Mouse (Mus musculus) central nervous system, embryonic 18 days (tissue): ENCODE results near the gene Dnaaf3. TPM values are rescaled to one million over a fixed set of nuclear protein-coding genes. Genes with fewer than 3 reads are reported as not detected.

ENCODE experiments used
- polyA plus RNA-seq: library from polyadenylated mRNA; depleted of rRNA; stranded (reverse); fragments of >200 nt; gene quantifications from 2 replicates; pipeline ENCODE4 v1.2.3, GENCODE M21; 2012; rRNA removed

The Dnaaf3 gene
- polyA plus RNA-seq: 3.3 and 4.1 TPM in 2 replicates

GRCm38 (mm10) chr7:4532005-4532729, at the start of gene Dnaaf3:
Gene Dnaaf3, minus strand, starts transcription at chr7:4532453.

GRCm38 (mm10) chr7:4547221-4547641, 15.0 kb upstream of the Dnaaf3 start, which contains the start of gene Syt5:
Gene Syt5, minus strand, starts transcription at chr7:4547541.

DNA sequence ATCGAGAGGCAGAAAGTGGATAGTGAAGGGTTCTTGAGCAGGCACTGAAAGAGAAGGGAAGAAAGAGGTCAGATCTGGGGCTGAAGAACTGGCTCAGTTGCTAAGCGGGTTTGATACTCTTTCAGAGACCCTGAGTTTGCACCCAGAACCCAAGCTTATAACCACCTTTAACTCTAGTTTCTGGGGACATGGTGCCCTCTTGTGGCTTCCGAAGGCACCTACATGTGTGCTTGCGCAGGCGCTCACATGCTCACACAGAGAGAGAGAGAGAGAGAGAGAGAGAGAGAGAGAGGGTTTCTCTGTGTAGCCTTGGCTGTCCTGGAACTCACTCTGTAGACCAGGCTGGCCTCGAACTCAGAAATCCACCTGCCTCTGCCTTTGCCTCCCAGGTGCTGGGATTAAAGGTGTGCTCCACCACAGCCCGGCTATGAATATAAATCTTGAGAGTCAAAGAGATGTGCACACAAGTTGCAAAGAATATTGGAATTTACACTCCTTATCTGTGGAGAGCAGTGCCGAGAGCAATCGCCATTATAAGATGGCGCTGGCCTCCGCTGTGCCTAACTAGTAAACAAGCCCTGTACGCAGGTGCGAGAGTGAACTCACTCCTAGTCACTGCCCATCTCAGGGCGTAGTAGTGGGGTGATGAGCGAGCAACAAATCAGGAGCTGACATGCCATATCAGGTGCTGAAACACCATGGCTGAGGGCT, 7.9 kb downstream of the Dnaaf3 start, which contains the start of gene Tnni3:
Gene Tnni3, minus strand, starts transcription at position 18 of the 711 bp plus-strand sequence.

DNA sequence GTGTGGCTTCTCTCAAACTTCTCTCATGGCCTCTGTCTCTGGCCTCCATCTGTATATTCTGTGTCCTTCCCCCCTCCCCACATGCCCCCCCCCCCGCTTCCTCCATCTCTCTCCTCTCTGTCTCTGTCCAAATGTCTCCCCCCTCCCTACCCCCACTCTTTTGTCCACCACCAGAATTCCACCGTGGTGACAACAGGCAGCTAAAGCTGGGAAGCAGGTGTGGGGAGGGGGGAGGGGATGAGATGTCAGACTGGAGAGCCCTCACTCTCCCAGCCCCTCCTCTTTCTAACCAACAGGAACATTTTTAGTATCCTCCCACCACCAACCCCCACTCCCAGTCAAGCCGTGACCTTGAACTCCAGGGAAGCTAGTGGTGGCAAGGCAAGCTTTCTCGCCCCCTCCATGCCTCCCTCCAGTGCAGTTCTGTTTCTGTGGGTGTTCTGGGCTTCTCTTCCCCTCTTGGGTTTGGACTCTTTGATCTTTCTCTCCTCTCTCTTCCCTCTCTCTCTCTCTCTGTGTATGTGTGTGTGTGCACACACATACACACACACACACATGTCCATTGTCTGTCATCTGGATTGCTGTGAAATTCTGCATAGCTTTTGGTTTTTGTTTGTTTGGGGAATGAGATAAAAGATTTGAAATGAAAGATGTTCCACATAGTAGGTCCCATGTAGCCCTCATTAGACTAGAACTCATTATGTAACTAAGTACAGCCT, 15.8 kb downstream of the Dnaaf3 start, which contains the start of gene Tnnt1:
Gene Tnnt1, minus strand, starts transcription at position 51 of the 719 bp plus-strand sequence.

DNA sequence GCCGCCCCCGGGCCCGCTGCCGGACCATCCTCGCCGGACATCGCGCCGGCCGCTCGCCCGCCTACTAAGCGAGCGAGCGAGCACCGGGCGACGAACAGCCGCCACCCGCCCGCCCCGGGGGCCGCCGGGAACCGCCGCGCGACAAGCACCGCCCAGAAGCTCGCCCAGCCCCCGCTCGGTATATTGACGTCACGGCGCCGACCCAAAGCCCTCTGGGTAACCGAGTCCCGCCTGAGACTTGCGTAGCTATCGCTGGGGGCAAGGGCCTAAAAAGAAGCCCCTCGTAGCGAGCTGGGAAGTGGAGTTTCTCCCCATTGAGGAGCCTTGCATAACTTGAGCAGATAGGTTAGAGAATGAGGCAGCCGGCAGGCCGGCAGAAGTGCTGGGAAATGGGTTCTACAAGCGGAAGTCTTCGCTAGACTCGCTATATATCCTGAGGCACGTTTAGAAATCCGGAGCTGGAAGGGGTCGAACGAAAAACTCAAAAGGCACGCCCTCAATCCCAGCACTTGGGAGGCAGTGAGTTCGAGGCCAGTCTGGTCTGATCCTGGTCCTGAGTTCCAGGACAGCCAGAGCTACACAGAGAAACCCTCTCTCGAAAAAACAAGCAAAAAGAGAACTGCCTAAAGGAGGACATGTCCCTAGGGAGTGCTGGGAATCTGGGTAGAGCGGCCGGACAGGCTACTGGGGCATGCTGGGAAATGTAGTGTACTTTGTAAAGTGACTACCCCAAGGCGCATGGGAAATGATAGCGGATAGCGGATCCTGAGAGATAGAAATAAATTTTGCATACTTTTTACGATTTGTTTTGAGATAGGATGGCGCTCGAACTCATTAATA, 30.5 kb downstream of the Dnaaf3 start, which contains the start of gene Ppp1r12c:
Gene Ppp1r12c, minus strand, starts transcription at position 123 of the 840 bp plus-strand sequence.

Other genes starting within 250 kb of the Dnaaf3 start
- not detected in 2 replicates for gene Ncr1, start 194.7 kb downstream of the Dnaaf3 start, polyA plus RNA-seq
- 0.01 TPM in 1 of 2 replicates, not detected in the other for gene Gp6, start 134.7 kb downstream of the Dnaaf3 start, polyA plus RNA-seq
- 45.4 and 46.2 TPM in 2 replicates for gene Rdh13, start 86.8 kb downstream of the Dnaaf3 start, polyA plus RNA-seq
- 3.7 and 5.0 TPM in 2 replicates for gene Eps8l1, start 71.8 kb downstream of the Dnaaf3 start, polyA plus RNA-seq
- gene Ppp1r12c, start 30.8 kb downstream of the Dnaaf3 start, polyA plus RNA-seq: 71.2 and 86.7 TPM in 2 replicates
- gene Tnnt1, start 16.1 kb downstream of the Dnaaf3 start, polyA plus RNA-seq: 1.8 and 16.1 TPM in 2 replicates
- 3.9 and 4.7 TPM in 2 replicates for gene Tnni3, start 8.2 kb downstream of the Dnaaf3 start, polyA plus RNA-seq
- gene Syt5, start 15.1 kb upstream of the Dnaaf3 start, polyA plus RNA-seq: 181 and 203 TPM in 2 replicates
- 3.0 and 3.2 TPM in 2 replicates for gene Ptprh, start 71.6 kb upstream of the Dnaaf3 start, polyA plus RNA-seq
- gene Tmem86b, start 99.0 kb upstream of the Dnaaf3 start, polyA plus RNA-seq: 37.0 and 37.6 TPM in 2 replicates
- 101 and 103 TPM in 2 replicates for gene Ppp6r1, start 126.6 kb upstream of the Dnaaf3 start, polyA plus RNA-seq
- gene Hspbp1, start 152.6 kb upstream of the Dnaaf3 start, polyA plus RNA-seq: 102 and 104 TPM in 2 replicates
- gene Brsk1, start 158.2 kb upstream of the Dnaaf3 start, polyA plus RNA-seq: 143 and 158 TPM in 2 replicates
- gene Tmem150b, start 192.8 kb upstream of the Dnaaf3 start, polyA plus RNA-seq: 0.11 and 0.14 TPM in 2 replicates
- gene Kmt5c, start 207.7 kb upstream of the Dnaaf3 start, polyA plus RNA-seq: 112 and 122 TPM in 2 replicates
- 29.6 and 43.1 TPM in 2 replicates for gene Cox6b2, start 220.6 kb upstream of the Dnaaf3 start, polyA plus RNA-seq
- 0.03 TPM in 1 of 2 replicates, not detected in the other for gene Fam71e2, start 238.8 kb upstream of the Dnaaf3 start, polyA plus RNA-seq